Mouse (Mus musculus) lung, postnatal 0 days (tissue): Measurements from ENCODE around the gene Fam229b.

ENCODE experiments used
- CTCF ChIP-seq: IDR thresholded peaks from 2 replicates; pipeline ENCODE4 v1.5.1; 2016; ENCODE audit warnings: antibody characterized with exemption, mild to moderate bottlenecking
- EP300 ChIP-seq: IDR thresholded peaks from 2 replicates; pipeline ENCODE4 v1.6.1; 2016; ENCODE audit warnings: antibody characterized with exemption, mild to moderate bottlenecking, control low read depth

DNA sequence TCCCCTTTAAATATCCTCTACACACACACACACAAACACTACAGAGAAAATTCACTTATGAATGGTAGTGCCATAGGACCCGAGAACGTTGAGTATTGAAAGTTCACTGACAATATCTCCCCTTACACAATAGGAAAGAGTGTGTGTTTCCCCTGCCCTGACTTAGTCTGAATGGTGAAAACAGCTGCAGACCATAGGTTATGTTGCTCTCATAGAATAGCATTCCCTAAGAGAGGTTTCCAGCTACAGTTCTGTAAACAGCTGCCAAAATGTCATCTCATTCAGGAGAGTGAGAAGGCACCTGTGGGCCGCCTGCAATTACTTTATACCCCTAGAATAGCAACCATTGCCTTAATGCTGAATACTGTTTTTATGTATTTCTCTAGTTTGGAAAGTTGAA lies 27.3 kb downstream of the Fam229b start:
- no peak for TF ChIP-seq CTCF
- no peak for TF ChIP-seq EP300
